Mouse (Mus musculus): ENCODE measurements around the gene Nckipsd. TPM values are rescaled to one million over a fixed set of nuclear protein-coding genes. Genes with fewer than 3 reads are reported as not detected.

Nckipsd gene
- total and polyA plus RNA-seq, 3 experiments = 6.4 to 13.2 (median 6.6) TPM

- TF ChIP-seq EP300 (IDR thresholded peaks at IDR 0.05; ENCODE audit: low read length) (0 out of 2 replicates have a peak, but pooled peaks have one; percentile 31), UBTF (IDR thresholded peaks at IDR 0.05; ENCODE audit: low read depth, low read length) (no peak), CHD2 (IDR thresholded peaks at IDR 0.05; ENCODE audit: low read length) (0 out of 2 replicates have a peak, but pooled peaks have one; percentile 52), BHLHE40 (IDR thresholded peaks at IDR 0.05; ENCODE audit: low read depth, low read length) (peak; percentile 39; the same call in 1 of the 2 replicates), MXI1 (IDR thresholded peaks at IDR 0.05; ENCODE audit: low read depth, low read length) (peak; percentile 75), MAZ (IDR thresholded peaks at IDR 0.05; ENCODE audit: low read depth, low read length) (peak; percentile 70; the same call in 1 of the 2 replicates), CHD1 (IDR thresholded peaks at IDR 0.05; ENCODE audit: low read depth, low read length) (no peak), JUN (IDR thresholded peaks at IDR 0.05; ENCODE audit: insufficient read depth, low read depth, low read length) (no peak), MAX (IDR thresholded peaks at IDR 0.05; ENCODE audit: low read length) (peak; percentile 76; the same call in 1 of the 2 replicates), HCFC1 (IDR thresholded peaks at IDR 0.05; ENCODE audit: low read depth, low read length) (peak; percentile 70), CTCF (conservative IDR thresholded peaks at IDR 0.05 in 1 of 2, IDR thresholded peaks at IDR 0.05 in 1 of 2; ENCODE audit: low read depth in 2 of 2, low read length in 2 of 2) (peak in 1 of 2 experiments; percentile 93; a peak in 2 of 4 replicates), TCF12 (IDR thresholded peaks at IDR 0.05; ENCODE audit: low read depth, low read length) (peak; percentile 55; the same call in 1 of the 2 replicates)
Observed at GRCm38 (mm10) chr9:108853635-108854240, 45.6 kb downstream of the Nckipsd start (continued).

- TF ChIP-seq TBP (conservative IDR thresholded peaks at IDR 0.05; ENCODE audit: low read depth, low read length) = peak; percentile 69
- TF ChIP-seq BHLHE40 (IDR thresholded peaks at IDR 0.05; ENCODE audit: low read depth, low read length) = peak; percentile 61; the same call in 1 of the 2 replicates
- no peak for TF ChIP-seq UBTF (IDR thresholded peaks at IDR 0.05; ENCODE audit: low read depth, low read length)
- peak; percentile 10; the same call in 1 of the 2 replicates for TF ChIP-seq SIN3A (IDR thresholded peaks at IDR 0.05; ENCODE audit: low read length)
- no peak for TF ChIP-seq ZKSCAN1 (IDR thresholded peaks at IDR 0.05; ENCODE audit: borderline replicate concordance, low read depth, low read length)
- peak; percentile 66 for TF ChIP-seq NELFE (IDR thresholded peaks at IDR 0.05; ENCODE audit: low read depth, low read length)
- TF ChIP-seq TCF12 (IDR thresholded peaks at IDR 0.05; ENCODE audit: low read depth, low read length) = peak; percentile 41; the same call in 1 of the 2 replicates
- TF ChIP-seq CHD2 (IDR thresholded peaks at IDR 0.05; ENCODE audit: low read length) = no peak
- TF ChIP-seq POLR2A (IDR thresholded peaks at IDR 0.05; ENCODE audit: low read depth, low read length) = peak; percentile 91
- TF ChIP-seq SMC3 (IDR thresholded peaks at IDR 0.05; ENCODE audit: low read depth, low read length) = no peak
- TF ChIP-seq ZMIZ1 (IDR thresholded peaks at IDR 0.05; ENCODE audit: low read depth, low read length) = 0 out of 2 replicates have a peak, but pooled peaks have one; percentile 58
- Histone ChIP-seq H3K9ac (ENCODE audit: insufficient read depth, low read depth) (peak overlapping the region; percentile 36), H3K27me3 (replicated peaks) (no peaks in the 10 kb centered on the region), H3K27ac (ENCODE audit: insufficient read depth, low read depth) (no peak overlapping the region), H3K4me2 (ENCODE audit: insufficient read depth, low read depth, poor library complexity, severe bottlenecking) (peak overlapping the region; percentile 60), H3K79me2 (replicated peaks; ENCODE audit: control insufficient read depth, extremely low read depth, insufficient read depth, poor library complexity, severe bottlenecking) (no peaks in the 10 kb centered on the region), H3K36me3 (replicated peaks in 1 of 2; ENCODE audit: control insufficient read depth in 1 of 2, insufficient read depth in 1 of 2, low read length in 1 of 2) (peaks cover 0 to 28% of the 10 kb centered on the region in 2 experiments), H3K9me3 (replicated peaks; ENCODE audit: low read length) (no peaks in the 10 kb centered on the region), H3K4me3 (replicated peaks in 1 of 3; ENCODE audit: low read depth in 2 of 3, low read length in 2 of 3, poor library complexity in 1 of 3) (peak overlapping the region; percentile 64 to 66 (median 64)), H3K4me1 (ENCODE audit: control insufficient read depth in 1 of 2, insufficient read depth in 2 of 2) (peaks cover 0 to 41% of the 10 kb centered on the region in 2 experiments; a peak in 2 of 4 replicates)
- peak; percentile 89 for DNase-seq (ENCODE audit: extremely low read depth)
- in situ Hi-C loops (cut with MboI; ENCODE audit: low pct_ligation_motif_present, low pct_unique_long_range_greater_than_20kb, low sequenced_read_pairs) = no loop called here
- dilution Hi-C loops (cut with MboI; ENCODE audit: extremely low pct_ligation_motif_present, extremely low pct_unique_long_range_greater_than_20kb, low sequenced_read_pairs) = no loop called here
Observed at GRCm38 (mm10) chr9:108854241-108854696, 46.1 kb downstream of the Nckipsd start.
